Mouse (Mus musculus) embryonic facial prominence, embryonic 10.5 days (tissue): ENCODE measurements around the gene Usp48. TPM values are rescaled to one million over a fixed set of nuclear protein-coding genes. Genes with fewer than 3 reads are reported as not detected.

Source experiments
- DNase-seq: peaks from one replicate; pipeline ENCODE4 v3.0.0-alpha.2; 2017; ENCODE audit warnings: low spot score
- H3K27ac ChIP-seq: fragments of 300-500 bp; sonication (generic); replicated peaks from 2 replicates; pipeline ENCODE4 v1.5.1; 2016; ENCODE audit warnings: mild to moderate bottlenecking
- H3K27me3 ChIP-seq: fragments of 300-500 bp; sonication (generic); replicated peaks from 2 replicates; pipeline ENCODE4 v1.6.1; 2016; ENCODE audit warnings: low read depth, mild to moderate bottlenecking; ENCODE audit not compliant: poor library complexity, severe bottlenecking
- H3K36me3 ChIP-seq: fragments of 300-500 bp; sonication (generic); replicated peaks from 2 replicates; pipeline ENCODE4 v1.6.1; 2016; ENCODE audit warnings: mild to moderate bottlenecking, moderate library complexity
- H3K4me1 ChIP-seq: fragments of 300-500 bp; sonication (generic); 2 replicates; pipeline ENCODE4 v1.6.1; 2016
- H3K4me3 ChIP-seq: fragments of 300-500 bp; sonication (generic); 2 replicates; pipeline ENCODE4 v1.5.1; 2016; ENCODE audit warnings: mild to moderate bottlenecking, moderate library complexity
- H3K9me3 ChIP-seq: fragments of 300-500 bp; sonication (generic); 2 replicates; pipeline ENCODE4 v1.6.1; 2016; ENCODE audit warnings: mild to moderate bottlenecking
- WGBS: fragments of 180-500 bp; shearing (Covaris S2); methylation state at CpG from one replicate; pipeline ENCODE4 v1.1.7; 2016; 5-methylcytosine and 5-hydroxymethylcytosine counted together
- polyA plus RNA-seq: library from polyadenylated mRNA; unstranded; fragments of >200 nt; fragmentation: Nextera tagmentation; extraction: Ambion mirVana; gene quantifications from 2 replicates; pipeline ENCODE4 v1.2.1, GENCODE M21; 2016

Usp48 gene
- polyA plus RNA-seq, 1 experiment from 2014 or later, result 79.1 TPM

DNA sequence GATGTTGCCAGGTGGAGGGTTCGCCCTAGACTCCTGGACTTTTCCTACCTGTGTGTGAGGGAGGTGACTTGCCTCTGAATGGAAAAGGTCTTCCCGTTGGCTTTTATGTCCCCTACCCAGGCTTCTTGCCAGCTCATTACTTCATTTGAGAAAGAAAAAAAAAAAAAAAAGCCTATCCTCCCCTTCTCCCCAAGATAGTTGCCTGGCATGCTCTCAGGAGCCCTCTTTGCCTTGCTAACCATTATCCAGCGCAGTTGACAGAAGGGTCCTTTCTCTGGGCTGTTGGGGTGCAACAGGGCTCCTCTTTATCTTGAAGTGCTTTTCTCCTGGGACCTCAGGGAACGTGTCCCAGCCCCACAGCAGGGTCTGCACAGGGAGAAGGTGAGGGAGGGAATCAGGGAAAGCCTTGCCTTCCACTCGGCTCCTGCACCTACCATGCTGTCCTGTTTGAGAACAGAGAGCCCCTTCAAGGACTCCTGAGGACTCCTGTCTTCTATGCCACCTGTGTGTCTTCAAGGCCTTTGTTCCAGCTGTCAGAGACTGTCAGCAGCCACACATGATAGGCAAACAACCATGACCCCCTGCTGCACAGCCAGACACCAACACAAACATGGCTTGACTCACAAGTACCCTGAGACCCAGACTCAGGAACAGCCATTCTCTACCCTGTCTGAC is 72.9 kb downstream of the Usp48 start:
- 65% methylated on average over 5 of the region's 5 CpGs for WGBS
- H3K27me3 ChIP-seq, result peaks cover 59% of the 10 kb centered on the region

DNA sequence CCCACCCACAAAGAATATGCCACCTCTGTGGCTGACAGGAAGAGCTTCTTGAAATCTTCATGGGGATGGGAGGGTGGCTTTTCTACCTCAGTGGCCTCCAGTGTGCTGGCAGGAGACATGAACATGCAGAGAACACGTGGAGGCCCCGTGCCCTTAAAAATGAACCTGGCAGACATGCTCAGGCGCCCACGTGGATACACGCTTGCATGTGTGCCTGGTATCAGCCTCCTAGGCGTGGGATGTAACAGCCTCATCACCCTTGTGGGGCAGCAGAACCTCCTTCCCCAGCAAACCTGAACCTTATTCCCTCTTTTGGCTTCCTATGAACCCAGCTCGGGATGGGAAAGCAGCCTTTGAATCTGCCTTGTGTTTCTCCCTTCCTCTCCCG is 73.4 kb downstream of the Usp48 start:
- Histone ChIP-seq H3K36me3 (no peaks in the 10 kb centered on the region), H3K4me1 (peaks cover 23% of the 10 kb centered on the region), H3K27ac (no peak overlapping the region), H3K9me3 (no peaks in the 10 kb centered on the region), H3K27me3 (peaks cover 59% of the 10 kb centered on the region), H3K4me3 (no peak overlapping the region)
- no peak for DNase-seq
- 72% methylated on average over 8 of the region's 8 CpGs for WGBS

More for the DNA sequence above, 72.9 kb downstream of the Usp48 start:
- Histone ChIP-seq H3K9me3 (no peaks in the 10 kb centered on the region), H3K4me3 (no peak overlapping the region), H3K27ac (no peak overlapping the region), H3K4me1 (peaks cover 23% of the 10 kb centered on the region), H3K36me3 (no peaks in the 10 kb centered on the region)
- no peak for DNase-seq

DNA sequence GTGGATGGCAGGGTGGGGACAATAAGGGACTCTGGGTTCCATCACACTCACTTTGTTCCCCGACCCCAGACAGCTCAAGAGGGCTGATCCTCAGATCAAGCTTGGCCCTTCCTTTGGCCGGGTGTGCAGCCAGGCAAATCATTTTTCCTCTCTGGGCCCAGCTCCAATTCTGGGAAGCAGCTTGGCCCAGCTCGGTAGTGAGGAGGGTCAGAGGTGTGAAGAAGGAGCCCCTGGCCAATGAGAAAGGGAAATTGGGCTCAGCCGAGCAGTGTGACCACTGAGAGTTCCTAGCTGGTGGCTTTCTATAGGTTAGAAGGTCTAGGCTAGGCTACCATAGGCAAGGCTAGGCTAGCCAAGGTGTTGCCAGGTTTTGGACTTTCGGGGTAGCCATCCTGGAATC is 74.2 kb downstream of the Usp48 start:
- 64% methylated on average over 5 of the region's 5 CpGs for WGBS
- Histone ChIP-seq H3K36me3 (no peaks in the 10 kb centered on the region), H3K27me3 (peaks cover 57% of the 10 kb centered on the region)

DNA sequence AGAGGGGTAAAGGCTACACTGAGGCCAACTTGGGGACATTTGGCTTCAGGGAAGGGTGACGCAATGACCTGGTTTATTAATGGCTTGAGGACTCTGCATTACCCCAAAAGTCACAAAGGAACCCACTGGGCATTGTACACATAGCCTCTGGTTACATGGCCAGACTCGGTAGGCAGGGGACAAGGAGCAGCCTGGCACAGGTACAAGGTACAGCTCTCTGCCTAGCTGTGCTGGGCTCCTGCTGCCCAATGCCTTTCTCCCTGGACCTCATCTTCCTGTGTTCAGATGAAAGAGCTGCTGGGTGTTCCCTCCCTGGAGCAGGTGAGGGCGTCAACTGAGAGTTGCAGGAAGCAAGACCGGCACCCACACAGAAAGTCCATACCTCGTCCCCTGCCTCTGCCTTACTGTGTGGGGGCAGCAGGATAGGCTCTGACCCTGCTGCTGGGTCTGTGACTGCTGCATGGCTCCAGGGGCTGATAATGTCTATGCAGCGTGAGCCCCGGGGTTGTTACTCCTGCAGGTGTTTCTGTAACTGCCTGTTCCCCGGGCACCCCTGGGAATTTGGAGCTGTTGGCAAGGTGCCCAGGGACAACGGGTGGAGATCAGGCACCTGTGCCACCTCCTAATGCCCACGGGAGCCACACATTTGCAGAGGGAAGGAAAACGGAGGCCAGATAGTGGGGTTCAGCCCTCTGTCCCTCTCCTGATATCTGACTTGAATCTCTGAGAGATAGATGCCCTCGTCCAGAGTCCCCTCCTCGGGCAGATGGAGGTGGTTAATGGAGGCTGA is 78.4 kb downstream of the Usp48 start:
- H3K36me3 ChIP-seq, result no peaks in the 10 kb centered on the region
- 80% methylated on average over 13 of the region's 13 CpGs for WGBS
- peaks cover 15% of the 10 kb centered on the region for H3K4me1 ChIP-seq
- no peak overlapping the region for H3K27ac ChIP-seq
- no peaks in the 10 kb centered on the region for H3K9me3 ChIP-seq
- no peak for DNase-seq
- no peak overlapping the region for H3K4me3 ChIP-seq
- peaks cover 20% of the 10 kb centered on the region for H3K27me3 ChIP-seq

More for the DNA sequence above, 74.2 kb downstream of the Usp48 start:
- peaks cover 23% of the 10 kb centered on the region for H3K4me1 ChIP-seq
- H3K9me3 ChIP-seq, result no peaks in the 10 kb centered on the region
- H3K4me3 ChIP-seq, result no peak overlapping the region
- no peak for DNase-seq
- H3K27ac ChIP-seq, result no peak overlapping the region

DNA sequence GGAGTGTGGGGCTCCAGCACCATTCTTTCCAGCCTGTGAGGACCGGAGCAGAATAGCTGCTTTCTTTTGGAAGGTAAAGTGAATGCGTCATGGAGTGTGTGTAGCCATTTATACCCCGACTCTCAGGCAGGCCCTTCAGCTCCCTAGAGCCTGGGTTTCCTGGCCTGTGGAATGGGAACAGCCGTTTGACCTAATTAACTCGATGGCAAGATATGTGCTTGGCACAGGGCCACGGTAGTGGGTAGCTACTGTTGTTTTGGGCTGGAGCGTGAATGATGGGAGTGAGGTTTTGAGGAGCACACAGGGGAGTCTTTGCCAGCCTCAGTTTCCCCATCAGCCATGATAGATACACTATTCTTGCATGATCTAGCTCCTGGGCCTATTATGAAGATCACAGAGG is 82.0 kb downstream of the Usp48 start:
- Histone ChIP-seq H3K27me3 (peaks cover 42% of the 10 kb centered on the region), H3K27ac (no peak overlapping the region), H3K4me1 (peaks cover 19% of the 10 kb centered on the region), H3K4me3 (no peak overlapping the region), H3K9me3 (no peaks in the 10 kb centered on the region), H3K36me3 (no peaks in the 10 kb centered on the region)
- DNase-seq, result no peak
- WGBS, result 72% methylated on average over 7 of the region's 7 CpGs

DNA sequence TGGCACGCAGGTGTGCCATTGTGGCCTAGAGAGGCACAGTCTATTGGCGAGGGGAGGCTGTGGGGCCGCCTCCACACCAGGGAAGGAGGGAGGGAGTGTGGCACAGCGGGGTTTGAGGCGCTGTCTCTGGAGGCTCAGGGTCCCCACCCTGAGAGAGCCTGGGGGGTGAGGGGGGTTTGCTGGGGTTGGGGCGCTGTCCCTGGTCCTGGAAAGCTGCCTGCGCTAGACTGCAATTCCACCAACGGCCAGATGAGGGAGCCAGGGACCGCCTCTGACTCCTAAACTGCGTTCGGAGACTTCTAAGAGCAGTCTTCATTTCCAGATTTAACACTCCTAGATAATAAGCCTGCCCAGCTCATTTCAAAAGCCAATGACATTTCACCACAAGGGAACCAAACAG is 82.5 kb downstream of the Usp48 start:
- no peak overlapping the region for H3K27ac ChIP-seq
- H3K4me3 ChIP-seq, result no peak overlapping the region
- no peaks in the 10 kb centered on the region for H3K36me3 ChIP-seq
- peak; percentile 87 for DNase-seq
- peaks cover 24% of the 10 kb centered on the region for H3K4me1 ChIP-seq
- WGBS, result 10% methylated on average over 11 of the region's 11 CpGs
- H3K9me3 ChIP-seq, result no peaks in the 10 kb centered on the region
- H3K27me3 ChIP-seq, result peaks cover 47% of the 10 kb centered on the region

DNA sequence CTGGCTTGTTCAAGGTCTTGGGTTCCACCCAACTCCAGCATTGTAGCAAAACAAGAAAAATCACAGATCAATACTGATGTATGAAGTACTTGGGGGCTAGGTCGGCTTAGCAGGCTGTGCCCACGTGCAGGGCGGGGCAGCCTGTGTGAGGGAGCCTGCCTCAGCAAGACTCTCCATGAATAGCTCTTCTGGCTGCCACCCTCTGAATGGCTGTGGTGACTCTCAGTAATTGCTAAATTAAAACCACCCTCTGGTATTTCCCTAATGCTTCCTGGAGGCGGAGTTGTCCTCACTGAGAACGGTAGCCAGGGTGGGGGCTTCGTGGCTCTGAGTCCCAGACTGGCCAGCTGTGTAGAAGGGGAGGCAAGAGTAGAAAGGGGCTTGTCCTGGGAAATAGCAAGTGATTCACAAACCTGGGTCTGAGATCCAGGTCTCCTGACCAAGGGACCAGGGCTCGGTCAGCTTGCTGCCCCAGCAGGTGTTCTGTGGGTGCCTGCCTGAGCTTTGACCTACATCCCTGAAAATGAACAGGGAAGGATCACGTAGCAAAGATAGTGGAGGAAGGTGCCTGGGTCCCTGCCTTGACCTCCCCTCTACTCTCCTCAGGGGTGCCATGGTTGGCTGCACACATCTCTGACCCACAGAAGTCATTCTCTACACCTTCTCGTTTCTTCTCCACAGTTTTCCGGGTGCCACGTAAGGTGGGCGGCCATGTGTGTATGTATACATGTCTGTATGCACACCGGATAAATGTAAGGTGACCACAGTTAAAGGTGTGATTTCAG is 83.3 kb downstream of the Usp48 start:
- no peak for DNase-seq
- Histone ChIP-seq H3K36me3 (no peaks in the 10 kb centered on the region), H3K4me1 (peaks cover 33% of the 10 kb centered on the region), H3K27ac (no peak overlapping the region), H3K9me3 (no peaks in the 10 kb centered on the region), H3K27me3 (peaks cover 55% of the 10 kb centered on the region), H3K4me3 (no peak overlapping the region)
- 64% methylated on average over 13 of the region's 13 CpGs for WGBS

DNA sequence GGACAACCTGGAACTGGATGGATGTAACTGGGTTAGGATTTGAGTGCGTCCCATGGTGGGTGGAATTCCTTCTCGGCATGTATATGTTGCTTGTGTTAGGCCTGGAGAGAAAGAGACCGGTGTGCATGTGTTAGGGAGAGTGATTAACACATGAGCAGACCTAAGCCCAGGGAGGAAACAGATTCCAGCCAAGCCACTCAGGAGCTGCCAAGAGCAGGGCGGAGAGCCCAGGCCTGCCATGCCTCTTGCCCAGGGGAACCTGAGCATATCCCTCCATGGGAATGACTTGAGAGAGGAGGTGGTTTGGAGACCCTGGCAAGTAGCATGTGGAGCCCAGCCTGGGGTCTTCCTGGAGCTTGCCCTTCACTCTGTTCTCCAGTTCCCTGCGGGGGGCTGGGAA is 84.4 kb downstream of the Usp48 start:
- Histone ChIP-seq H3K27me3 (peaks cover 65% of the 10 kb centered on the region), H3K36me3 (no peaks in the 10 kb centered on the region), H3K4me1 (peaks cover 42% of the 10 kb centered on the region), H3K9me3 (no peaks in the 10 kb centered on the region), H3K4me3 (no peak overlapping the region), H3K27ac (no peak overlapping the region)
- DNase-seq, result no peak
- whole genome bisulfite sequencing, result 88% methylated on average over 5 of the region's 5 CpGs

DNA sequence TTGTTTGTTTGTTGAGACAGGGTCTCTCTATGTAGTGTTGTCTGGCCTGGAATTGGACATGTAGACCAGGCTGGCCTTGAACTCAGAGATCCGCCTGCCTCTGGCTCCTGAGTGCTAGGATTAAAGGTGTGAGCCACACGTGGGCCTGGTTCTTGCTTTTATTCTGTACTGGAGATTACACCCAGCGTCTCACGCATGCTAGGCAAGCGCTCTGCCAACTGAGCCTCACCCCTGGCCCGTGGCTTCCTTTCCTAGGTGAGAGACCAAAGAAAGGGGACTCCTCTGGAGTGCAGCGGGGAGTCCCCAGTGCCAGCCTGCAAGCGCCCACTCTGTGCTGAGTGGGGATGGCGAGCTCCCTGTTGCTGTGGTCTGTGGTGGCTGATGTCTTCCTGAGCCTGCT is 85.0 kb downstream of the Usp48 start:
- no peak overlapping the region for H3K4me3 ChIP-seq
- H3K27me3 ChIP-seq, result peaks cover 72% of the 10 kb centered on the region
- no peaks in the 10 kb centered on the region for H3K36me3 ChIP-seq
- no peak overlapping the region for H3K27ac ChIP-seq
- peaks cover 46% of the 10 kb centered on the region for H3K4me1 ChIP-seq
- DNase-seq, result no peak
- WGBS, result 80% methylated on average over 9 of the region's 9 CpGs
- H3K9me3 ChIP-seq, result no peaks in the 10 kb centered on the region

DNA sequence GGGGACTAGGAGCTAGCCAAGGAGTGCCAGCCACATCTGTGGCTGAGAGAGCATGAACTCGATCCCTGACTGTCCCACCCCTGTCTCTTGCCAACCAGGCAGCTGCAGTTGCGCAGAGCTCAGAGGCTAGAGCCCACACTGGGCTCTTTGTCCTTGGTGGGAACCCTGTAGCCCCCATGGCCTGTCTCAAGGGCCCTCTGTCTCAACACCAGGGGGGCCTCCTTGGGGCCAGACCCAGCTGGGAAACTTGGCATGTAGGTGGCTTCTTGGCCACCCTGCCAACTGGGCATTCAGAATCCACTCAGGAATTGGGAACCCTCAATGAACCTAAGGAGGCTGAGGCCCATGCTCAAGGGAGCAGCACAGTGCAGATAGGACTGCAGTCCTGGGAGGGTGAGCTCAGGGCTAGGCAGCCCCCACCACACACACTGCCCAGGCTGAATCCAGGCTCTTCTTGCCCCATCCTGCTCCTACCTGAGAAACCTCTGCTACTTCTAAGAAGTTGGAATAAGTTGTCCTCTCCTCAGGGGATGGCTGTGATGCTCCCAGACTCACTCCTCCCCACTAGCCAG is 86.5 kb downstream of the Usp48 start:
- peaks cover 46% of the 10 kb centered on the region for H3K4me1 ChIP-seq
- H3K27me3 ChIP-seq, result peaks cover 87% of the 10 kb centered on the region

DNA sequence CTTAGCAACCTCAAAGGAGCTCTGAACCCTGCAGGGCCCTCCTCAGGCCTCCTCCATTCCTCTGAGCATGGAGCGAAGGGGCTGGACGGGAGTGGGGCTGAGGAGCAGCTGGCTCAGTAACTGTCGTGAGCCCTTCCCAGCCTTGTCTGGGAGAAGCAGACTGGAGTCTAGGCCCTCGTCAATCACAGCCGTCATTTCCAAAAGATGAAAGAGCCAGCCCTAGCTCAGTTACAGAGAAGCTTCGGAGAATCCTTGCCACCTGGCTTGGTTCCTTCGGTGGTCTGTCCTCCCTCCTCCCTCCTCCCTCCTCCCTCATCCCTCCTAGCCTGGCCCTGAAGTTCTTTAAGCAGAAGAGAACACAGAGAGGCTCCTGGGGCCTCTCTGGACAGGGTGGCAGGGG is 87.2 kb downstream of the Usp48 start:
- Histone ChIP-seq H3K9me3 (no peaks in the 10 kb centered on the region), H3K4me1 (peaks cover 46% of the 10 kb centered on the region), H3K36me3 (no peaks in the 10 kb centered on the region), H3K27me3 (peaks cover 87% of the 10 kb centered on the region), H3K4me3 (no peak overlapping the region), H3K27ac (no peak overlapping the region)
- 26% methylated on average over 7 of the region's 7 CpGs for WGBS
- DNase-seq, result no peak

More for the DNA sequence above, 86.5 kb downstream of the Usp48 start:
- no peak overlapping the region for H3K4me3 ChIP-seq
- no peaks in the 10 kb centered on the region for H3K9me3 ChIP-seq
- no peak for DNase-seq
- WGBS, result 73% methylated on average over 2 of the region's 2 CpGs
- H3K36me3 ChIP-seq, result no peaks in the 10 kb centered on the region
- H3K27ac ChIP-seq, result no peak overlapping the region

DNA sequence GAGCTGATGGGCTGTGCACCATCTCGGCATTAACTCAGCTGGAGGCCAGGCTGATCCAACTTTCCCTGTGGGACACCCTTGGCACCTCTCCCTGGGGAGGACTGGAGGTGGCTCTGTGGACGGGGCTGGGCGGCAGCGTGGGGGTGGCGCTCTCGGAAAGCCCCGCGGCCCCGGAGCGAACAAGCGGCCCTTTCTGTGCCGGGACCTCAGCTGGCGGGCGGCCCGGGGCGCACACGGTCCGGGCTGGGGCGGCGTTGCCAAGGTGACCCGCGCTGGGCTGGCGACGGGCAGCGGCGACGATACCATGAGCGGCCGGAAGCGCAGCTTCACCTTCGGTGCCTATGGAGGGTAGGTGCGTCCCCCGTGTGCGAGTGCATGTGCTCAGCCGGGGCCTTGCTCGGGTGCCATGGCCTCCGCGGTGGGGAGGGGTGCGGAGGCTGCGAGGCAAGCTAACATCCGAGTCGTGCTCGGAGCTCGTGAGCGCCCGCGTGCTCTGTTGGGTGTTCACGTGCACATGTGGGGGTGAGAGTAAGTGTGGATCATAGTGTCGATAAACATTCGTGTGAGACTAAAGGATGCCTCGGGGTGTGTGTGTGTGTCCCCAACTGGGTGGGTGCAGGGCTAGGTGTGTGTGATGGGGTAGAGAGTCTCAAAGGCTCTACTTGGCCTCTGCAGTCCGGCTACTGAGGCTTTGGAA is 88.0 kb downstream of the Usp48 start:
- Histone ChIP-seq H3K4me3 (peak overlapping the region; percentile 50), H3K27ac (no peak overlapping the region), H3K4me1 (peaks cover 40% of the 10 kb centered on the region), H3K9me3 (no peaks in the 10 kb centered on the region), H3K36me3 (no peaks in the 10 kb centered on the region), H3K27me3 (peaks cover 86% of the 10 kb centered on the region)
- DNase-seq, result peak; percentile 54
- 6% methylated on average over 52 of the region's 52 CpGs for WGBS
